Mouse (Mus musculus) brown adipose tissue, adult 24 weeks (tissue): ENCODE measurements around the gene Taf1b. TPM values are rescaled to one million over a fixed set of nuclear protein-coding genes. Genes with fewer than 3 reads are reported as not detected.

Experiments used
- H3K27ac ChIP-seq: fragments of 200-500 bp; replicated peaks from 2 replicates; pipeline ENCODE4 v1.5.1; 2012; ENCODE audit warnings: low read depth, mild to moderate bottlenecking, low read length
- H3K4me1 ChIP-seq: fragments of 200-500 bp; 2 replicates; pipeline ENCODE4 v1.6.1; 2012; ENCODE audit warnings: low read length, mixed read lengths; ENCODE audit not compliant: control insufficient read depth, insufficient read depth, insufficient read length
- H3K4me3 ChIP-seq: fragments of 200-500 bp; 2 replicates; pipeline ENCODE4 v1.5.1; 2012; ENCODE audit warnings: low read depth, mild to moderate bottlenecking, low read length, moderate library complexity; ENCODE audit not compliant: insufficient read depth
- polyA plus RNA-seq: library from polyadenylated mRNA; stranded (reverse); fragments of >200 nt; gene quantifications from 2 replicates; pipeline ENCODE4 v1.2.4, GENCODE M21; 2012; ENCODE audit not compliant: missing spikeins, insufficient read depth, insufficient read length

Gene Taf1b
- polyA plus RNA-seq, 1 experiment = 8.0 TPM

DNA sequence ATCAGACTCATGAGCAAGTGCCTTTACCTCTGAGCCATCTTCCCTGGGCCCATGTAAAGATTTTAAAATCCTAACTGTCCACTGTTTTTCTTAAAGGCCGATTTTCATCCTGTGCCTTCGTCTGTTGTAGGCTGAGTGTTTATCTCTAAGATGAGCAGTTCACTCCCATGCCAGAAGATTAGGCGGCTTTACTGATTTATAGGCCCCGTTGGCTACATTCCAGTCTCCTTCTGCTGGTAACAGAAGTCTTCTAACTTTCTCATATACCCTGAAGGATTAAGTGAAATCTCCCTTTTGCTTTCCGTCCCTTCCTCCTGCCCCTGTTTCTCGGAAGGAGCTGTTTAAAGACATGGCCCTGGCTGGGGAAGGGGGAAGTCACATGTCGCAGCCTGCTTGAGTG, 76.7 kb downstream of the Taf1b start:
- H3K4me3 ChIP-seq = no peak overlapping the region
- no peak overlapping the region for H3K27ac ChIP-seq
- no peaks in the 10 kb centered on the region for H3K4me1 ChIP-seq

DNA sequence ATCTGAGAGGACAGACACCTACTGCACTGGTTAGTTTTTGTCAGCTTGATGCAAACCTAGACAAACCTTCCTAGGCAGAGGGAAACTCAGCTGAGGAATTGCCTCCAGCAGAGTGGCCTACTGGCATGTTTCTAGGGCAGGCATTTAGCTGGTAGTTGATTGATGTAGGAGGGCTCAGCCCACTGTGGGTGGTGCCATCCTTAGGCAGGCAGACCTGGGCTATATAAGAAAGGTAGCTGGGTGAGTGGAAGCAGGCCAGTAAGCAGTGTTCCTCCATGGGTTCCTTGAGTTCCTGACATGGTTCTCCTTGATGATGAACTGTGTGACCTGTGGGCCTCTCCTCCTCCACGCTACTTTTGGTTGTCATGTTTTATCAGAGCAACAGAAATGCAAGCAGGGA, 82.3 kb downstream of the Taf1b start:
- Histone ChIP-seq H3K4me1 (no peaks in the 10 kb centered on the region), H3K27ac (no peak overlapping the region), H3K4me3 (no peak overlapping the region)

DNA sequence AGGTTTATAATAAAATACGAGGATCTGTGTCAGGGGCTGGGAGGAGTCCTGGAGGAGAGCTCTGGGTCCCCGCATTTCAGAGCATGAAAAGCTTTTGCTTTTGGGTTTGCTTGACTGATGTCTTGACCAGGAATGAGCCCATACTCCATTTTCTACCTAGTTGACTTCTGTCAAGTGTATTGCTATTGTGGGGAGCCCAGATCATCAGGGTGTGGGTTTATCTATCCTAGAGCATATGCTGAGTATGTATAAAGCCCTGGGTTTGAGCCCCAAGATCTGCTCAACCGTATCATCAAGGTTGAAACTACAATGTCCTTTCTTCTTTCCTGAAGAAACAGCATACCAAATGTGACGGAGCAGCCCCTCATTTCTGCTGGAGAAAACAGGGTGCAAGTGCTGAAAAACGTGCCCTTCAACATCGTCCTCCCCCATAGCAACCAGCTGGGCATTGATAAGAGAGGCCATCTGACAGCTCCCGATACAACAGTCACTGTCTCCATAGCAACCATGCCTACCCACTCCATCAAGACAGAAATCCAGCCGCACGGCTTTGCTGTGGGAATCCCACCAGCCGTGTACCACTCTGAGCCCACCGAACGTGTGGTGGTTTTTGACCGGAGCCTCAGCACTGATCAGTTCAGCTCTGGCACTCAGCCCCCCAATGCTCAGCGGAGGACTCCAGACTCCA, 83.0 kb downstream of the Taf1b start:
- H3K4me3 ChIP-seq = no peak overlapping the region
- H3K4me1 ChIP-seq = no peaks in the 10 kb centered on the region
- H3K27ac ChIP-seq = no peak overlapping the region

DNA sequence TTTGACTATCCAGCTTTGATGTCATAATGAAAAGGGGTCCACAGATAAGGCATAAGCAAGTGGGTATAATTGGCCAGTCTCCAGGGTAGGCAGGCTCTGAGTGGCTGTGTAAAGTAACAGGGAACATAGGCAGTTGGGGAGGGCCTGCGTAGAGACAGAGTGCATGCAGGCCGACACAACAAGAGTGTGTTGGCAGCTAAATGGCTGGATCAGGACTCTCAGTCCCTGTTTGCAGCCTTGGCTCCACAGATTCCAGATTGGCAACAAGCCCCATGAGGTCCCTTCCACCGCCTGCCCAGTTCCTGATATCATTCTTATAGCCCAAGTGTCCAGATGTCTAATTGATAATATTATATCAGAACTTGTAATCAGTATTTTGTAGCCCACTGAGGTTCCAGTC, 85.5 kb downstream of the Taf1b start:
- H3K4me1 ChIP-seq = no peaks in the 10 kb centered on the region
- no peak overlapping the region for H3K27ac ChIP-seq
- no peak overlapping the region for H3K4me3 ChIP-seq

DNA sequence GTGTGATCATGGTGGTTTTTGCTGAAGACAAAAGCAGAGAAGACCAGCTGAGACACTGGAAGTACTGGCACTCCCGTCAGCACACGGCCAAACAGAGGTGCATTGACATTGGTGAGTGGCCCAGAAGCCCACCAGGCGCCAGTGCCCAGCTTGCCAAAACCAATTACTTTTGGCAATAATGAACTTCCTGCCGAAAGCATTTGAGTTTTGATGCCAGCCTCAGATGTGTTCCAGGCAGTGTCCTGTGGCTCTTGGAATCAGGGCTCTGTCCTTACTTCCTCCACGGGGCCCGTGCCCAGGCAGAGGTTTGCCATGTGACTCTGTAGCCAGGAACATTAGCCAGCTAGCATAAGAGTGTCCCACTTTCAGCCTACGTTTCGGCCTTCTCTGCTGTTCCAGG, 86.7 kb downstream of the Taf1b start:
- Histone ChIP-seq H3K27ac (no peak overlapping the region), H3K4me3 (no peak overlapping the region), H3K4me1 (no peaks in the 10 kb centered on the region)

DNA sequence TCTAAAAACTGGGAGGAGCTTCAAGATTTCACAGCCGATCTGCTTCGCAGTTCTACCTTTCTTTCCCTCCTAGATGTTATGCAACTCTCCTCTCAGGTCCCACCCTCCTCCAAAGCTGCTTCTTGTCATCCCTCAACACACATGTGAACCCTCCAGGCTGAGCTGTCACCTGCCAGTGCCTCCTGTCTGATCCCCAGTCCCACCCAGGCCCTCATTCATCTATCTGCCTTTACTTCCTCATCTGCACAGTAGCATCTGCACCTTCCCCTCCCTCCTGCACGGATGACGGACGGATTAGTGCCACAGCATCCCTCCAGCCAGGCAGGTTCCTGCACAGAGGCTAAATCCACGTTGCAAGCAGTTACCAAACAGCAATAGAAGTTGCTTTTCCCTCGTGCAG, 88.0 kb downstream of the Taf1b start:
- no peak overlapping the region for H3K27ac ChIP-seq
- H3K4me1 ChIP-seq = no peaks in the 10 kb centered on the region
- H3K4me3 ChIP-seq = no peak overlapping the region

DNA sequence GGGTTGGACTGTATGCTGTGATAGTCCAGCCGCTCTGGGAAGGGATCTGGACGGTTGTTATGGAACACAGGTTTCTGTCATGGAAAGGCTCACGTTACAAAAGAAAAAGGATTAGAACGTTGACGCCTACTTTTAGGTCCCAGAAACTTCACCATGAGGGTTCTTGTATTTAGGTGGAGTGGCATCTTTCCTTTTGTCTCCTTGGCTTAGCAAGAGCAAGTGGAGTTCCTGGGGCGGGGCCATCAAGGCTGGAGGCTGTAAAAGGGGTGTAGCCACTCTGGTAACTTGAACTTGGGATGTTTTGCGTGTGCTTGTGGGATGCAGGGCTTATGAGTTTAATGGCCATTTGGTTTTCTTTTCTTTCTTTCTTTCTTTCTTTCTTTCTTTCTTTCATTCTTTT, 92.2 kb downstream of the Taf1b start:
- no peak overlapping the region for H3K27ac ChIP-seq
- H3K4me3 ChIP-seq = no peak overlapping the region
- peaks cover 7% of the 10 kb centered on the region; the same call in 1 of the 2 replicates for H3K4me1 ChIP-seq

DNA sequence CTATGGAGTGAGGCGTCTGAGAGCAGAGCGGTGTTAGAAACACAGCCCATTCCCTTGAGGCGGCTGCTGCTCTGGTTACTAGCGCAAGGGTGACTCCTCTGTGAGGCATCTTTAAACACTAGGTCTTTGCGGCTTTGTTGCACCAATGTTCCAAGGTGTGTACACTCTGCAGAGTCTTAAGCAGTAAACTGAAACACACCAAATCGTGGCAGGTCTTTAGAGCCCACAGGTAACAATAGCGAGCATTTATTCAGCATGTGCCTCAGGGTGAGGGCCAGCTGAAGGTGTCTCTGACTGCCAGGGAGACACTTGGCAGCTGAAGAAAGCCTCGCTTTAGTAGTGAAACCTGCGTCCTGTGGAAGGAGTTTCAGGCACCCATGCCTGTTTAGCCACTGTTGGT, 93.9 kb downstream of the Taf1b start:
- Histone ChIP-seq H3K27ac (peak overlapping the region; percentile 48), H3K4me1 (peaks cover 7% of the 10 kb centered on the region; the same call in 1 of the 2 replicates), H3K4me3 (no peak overlapping the region)

DNA sequence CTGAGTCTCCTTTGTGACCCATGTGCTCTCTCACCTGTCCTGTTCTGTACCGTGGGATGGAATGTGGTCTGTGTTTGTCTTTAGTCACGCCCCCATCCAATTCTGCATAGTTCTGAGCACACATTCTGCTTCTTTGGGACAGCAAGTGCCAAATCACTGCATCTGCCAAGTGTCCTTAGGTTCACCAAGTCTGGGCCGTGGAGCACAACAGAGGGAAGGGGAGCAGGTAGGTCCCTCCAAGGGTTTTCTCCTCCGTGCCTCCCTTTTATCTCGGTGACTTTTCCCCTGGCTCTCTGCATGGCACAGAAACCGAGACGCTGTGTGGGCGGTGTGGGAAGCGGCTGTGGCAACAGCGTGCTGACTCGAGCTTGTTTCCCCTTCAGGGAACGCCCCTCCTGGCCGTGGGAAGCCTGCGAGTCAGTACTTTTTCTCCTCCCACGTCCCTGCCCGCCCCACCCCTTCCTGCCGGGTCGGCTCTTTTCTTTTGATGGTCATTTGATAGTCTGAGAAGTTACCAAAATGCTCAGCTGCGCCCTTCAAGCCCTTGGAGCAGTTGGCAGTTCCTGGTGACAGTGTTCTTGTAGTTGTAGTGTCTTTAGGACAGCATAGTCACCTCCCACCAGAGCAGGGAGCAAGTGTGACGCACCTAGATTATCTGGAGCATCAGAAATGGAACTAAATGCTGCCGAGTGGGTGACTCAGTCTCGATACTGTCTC, 95.0 kb downstream of the Taf1b start:
- Histone ChIP-seq H3K27ac (peak overlapping the region; percentile 48), H3K4me3 (peak overlapping the region; percentile 42)

DNA sequence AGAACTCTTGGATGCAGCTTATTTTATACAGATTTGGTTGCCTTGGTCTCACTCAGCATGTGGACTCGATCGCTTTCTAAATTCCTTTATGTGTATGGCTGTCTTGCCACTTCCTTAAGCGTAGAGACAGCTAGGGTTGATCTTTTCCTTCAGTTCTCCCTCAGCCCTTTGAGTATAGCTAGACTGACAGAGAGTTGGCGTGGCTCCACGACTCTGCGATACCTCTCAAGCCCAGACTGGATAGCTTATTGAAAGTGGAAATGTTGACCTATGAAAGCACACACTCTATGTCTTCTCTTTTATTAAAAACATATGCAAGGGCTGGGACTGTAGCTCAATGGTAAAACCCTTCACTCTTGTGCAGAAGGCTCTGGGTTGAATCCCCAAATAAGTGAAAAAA, 99.2 kb downstream of the Taf1b start:
- Histone ChIP-seq H3K4me3 (no peak overlapping the region), H3K27ac (no peak overlapping the region), H3K4me1 (peaks cover 3% of the 10 kb centered on the region; the same call in 1 of the 2 replicates)

More for the DNA sequence above, 95.0 kb downstream of the Taf1b start:
- H3K4me1 ChIP-seq = peaks cover 7% of the 10 kb centered on the region; the same call in 1 of the 2 replicates

DNA sequence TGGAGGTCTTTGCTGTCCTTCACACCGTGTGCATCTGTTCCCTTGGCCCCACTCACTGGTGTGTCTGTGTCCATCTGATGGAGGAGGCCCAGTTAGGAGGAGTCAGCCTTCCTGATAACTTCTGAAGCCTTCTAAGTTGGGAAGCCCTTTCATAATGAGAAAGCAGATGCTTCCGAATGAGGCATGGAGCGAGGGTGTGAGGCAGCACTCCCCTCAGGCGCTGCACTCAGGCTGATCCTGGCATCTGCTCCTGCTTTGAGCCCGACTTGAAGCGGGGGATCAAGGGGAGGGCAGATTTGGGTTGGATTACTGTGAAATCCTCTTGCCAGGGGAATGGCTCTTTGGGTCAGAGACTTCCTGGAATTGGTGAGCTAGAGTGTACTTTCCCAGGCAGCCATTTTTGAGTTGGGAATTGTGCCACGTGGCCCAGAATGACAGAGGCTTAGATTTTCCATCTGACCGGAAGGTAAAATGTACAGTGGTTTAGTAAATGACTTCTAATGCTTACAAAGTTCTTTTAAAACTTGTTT, 101.3 kb downstream of the Taf1b start:
- Histone ChIP-seq H3K4me3 (no peak overlapping the region), H3K4me1 (no peaks in the 10 kb centered on the region), H3K27ac (no peak overlapping the region)

DNA sequence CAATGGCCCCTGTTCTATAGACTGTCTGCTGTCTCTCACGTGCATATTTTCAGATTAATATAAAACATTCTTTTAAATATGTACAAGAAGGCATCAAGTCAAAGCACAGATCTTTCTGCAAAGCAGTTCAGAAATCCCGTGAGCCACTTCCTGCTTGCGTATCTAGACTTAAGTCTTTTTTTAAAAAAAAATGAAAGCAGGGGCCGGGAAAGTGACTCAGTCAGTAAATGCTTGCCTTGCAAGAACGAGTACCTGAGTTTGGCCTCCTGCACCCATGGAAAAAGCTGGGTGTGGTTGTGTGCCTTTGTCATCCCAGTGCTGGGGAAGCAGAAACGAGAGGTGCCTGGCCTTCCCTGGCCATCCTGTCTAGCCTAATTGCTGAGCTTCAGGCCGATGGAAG, 101.9 kb downstream of the Taf1b start:
- no peak overlapping the region for H3K27ac ChIP-seq
- no peak overlapping the region for H3K4me3 ChIP-seq
- no peaks in the 10 kb centered on the region for H3K4me1 ChIP-seq

DNA sequence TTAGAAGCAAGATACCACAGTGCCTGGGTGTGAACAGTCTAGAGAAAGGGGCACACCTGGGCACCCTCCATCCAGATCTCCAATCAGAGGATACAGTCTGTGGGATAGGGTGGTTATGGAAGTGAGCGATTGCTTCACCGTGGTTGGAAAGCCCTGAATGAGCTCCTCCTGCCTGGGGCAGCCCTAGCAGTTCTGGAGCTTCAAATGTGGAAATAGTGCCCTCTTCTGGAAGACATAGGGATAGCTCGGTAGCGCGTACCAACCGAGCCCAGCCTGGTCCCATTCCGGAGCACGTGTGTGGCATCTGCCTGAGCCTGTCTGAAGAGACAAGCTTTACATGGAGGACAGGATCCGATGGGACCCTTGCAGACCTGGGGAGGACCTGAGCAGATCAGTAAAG, 102.6 kb downstream of the Taf1b start:
- no peaks in the 10 kb centered on the region for H3K4me1 ChIP-seq

DNA sequence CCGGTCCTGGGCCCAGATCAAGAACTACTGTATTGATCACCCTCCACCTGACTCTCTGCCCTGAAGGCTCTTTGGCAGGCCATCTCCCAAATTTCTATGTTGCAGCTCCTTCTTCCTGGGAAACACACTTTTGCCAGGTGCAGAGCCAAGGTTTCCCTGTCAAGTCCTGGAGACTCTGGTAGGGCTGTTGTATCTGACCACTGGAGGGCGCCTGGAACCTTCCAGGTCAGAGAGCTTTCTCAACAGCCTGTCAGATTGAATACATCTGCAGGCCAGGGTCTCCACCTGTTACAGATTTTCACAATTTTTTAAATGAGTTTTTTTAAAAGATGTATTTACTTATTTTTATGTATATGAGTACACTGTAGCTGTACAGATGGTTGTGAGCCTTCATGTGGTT, 105.1 kb downstream of the Taf1b start:
- no peak overlapping the region for H3K27ac ChIP-seq
- H3K4me1 ChIP-seq = no peaks in the 10 kb centered on the region

More for the DNA sequence above, 102.6 kb downstream of the Taf1b start:
- no peak overlapping the region for H3K27ac ChIP-seq
- no peak overlapping the region for H3K4me3 ChIP-seq

DNA sequence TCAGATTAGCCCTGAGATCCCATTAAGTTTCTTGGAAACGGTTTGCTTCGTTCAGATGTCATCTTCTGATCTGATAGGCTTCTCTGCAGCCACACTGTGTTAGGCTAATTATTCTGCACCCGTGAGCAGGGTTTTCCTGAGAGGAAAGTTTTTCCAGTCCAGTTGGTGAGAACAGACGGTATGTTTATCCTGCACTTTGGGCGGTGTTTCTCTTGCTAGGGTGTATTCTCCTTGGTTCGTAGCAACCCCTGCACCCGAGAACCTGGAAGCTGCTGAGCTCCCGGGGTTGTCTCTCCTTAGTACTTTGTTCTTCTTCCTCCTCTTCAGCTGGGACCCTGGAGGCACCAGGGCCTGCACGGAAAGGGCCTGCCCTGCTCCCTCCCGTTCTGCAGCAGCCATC, 108.0 kb downstream of the Taf1b start:
- H3K4me3 ChIP-seq = no peak overlapping the region
- H3K27ac ChIP-seq = no peak overlapping the region
- H3K4me1 ChIP-seq = no peaks in the 10 kb centered on the region

More for the DNA sequence above, 105.1 kb downstream of the Taf1b start:
- no peak overlapping the region for H3K4me3 ChIP-seq
